Mouse (Mus musculus) yolk sac, embryonic 10.5 days (tissue): ENCODE measurements around the gene Edn1.

Source experiments
- DNase-seq: peaks from one replicate; pipeline ENCODE4 v3.0.0-alpha.2; 2017; ENCODE audit warnings: low spot score

The Edn1 gene

GRCm38 (mm10) chr13:42317808-42318207 lies 16.5 kb downstream of the Edn1 start:
- DNase-seq = no peak

DNA sequence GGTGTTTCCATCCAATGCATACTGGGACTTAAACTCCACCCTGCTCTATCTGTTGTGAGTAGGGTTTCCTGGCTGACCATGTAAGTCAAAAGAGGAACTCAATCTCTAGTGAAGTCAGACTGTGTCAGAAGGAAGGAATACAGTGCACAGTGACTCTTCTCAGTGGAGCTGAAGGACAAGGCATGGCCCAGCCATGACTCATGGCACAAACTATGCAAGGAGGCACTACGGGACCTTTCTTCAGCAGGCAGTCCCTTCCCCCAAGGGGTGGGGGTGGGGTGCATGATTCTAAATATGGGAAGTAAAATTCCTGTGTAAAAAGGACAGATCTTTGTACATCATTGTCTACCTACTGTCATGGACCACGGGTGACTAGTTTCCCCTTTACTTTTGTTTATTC lies 27.3 kb downstream of the Edn1 start:
- DNase-seq = no peak

DNA sequence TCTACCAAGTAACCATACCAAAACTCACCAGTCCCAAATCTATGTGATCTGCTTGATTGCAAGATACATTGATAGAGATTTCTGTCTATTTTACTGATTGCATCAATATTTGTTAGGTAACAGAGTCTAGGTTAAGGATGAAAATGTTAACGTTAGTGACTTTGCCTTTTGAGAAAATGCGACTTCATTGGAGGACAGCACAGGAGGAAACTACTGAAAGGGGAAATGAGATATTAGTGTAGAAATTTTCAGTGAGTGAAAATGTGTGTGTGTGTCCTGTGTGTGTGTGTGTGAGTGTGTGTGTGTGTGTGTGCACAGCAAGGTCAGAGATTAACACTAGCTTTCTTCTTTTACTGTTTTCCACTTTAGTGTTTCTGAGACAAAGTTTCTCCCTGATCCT lies 29.8 kb downstream of the Edn1 start:
- DNase-seq = no peak

- DNase-seq = no peak
Observed at GRCm38 (mm10) chr13:42334981-42335380, 33.7 kb downstream of the Edn1 start.

DNA sequence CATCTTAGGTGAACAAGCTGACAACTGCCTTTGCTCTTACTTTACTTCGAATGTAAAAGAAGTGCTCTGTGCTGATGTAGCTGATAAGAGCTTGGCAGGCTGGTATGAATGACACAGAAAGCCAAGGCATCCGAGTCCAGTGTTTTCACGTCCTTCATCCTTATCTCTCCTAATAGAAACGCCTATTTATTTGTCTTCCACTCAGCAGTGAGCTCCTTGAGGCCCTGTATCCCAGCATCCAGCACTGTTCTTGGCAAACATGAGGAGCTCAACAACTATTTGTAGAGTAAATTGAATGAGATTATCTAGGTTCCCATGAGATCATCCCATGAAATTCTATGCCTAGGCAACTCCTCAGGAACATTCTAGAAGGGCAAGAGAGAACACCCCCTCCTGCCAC lies 35.1 kb downstream of the Edn1 start:
- DNase-seq = no peak

DNA sequence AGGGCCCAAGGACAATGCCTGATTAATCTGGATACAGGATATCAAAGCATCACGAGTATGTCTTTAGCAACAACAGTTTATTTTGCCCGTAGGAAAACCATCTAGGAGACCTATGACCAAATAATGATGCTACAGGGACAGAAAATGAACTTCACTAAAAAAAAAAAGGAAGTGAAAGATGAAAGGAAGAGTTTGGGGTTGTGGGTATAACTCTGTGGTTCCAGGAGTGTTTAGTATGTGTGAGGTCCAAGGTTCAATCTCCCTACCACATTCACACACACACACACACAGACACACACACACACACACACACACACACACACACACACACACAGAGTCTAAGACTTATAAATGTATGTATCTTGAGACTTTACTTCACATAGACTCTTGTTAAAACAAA lies 35.8 kb downstream of the Edn1 start:
- no peak for DNase-seq

- no peak for DNase-seq
Observed at GRCm38 (mm10) chr13:42339466-42339865, 38.2 kb downstream of the Edn1 start.

DNA sequence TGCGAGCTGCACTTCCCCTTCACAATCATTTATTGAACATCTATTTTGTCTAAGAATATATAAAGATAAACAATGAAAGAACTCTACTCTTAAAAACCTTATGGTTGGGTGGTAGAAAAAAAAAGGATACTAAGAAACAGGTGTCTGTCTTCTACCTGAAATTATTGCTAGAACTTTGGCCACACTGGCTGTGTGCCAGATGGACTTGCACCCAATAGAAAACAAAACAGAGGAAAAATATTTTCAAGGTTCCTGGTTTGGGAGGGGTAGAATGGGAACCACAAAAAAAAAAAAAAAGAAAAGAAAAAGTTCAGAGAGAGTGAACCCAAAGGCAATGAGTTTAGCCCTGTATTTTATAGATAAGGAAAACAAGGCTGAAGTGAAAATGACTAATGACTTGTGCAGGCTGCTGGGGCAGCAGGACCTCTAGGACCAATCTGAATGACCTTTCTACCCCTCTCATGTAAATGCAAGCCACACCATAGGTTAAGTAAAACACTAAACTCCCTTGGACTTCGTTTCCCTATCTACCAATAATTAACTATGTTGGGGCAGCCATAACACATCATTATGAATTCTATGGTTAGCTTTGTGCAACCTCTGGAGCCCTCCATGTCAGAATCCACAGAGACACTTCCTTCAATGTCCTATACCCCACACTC lies 40.7 kb downstream of the Edn1 start:
- DNase-seq = peak; percentile 11

DNA sequence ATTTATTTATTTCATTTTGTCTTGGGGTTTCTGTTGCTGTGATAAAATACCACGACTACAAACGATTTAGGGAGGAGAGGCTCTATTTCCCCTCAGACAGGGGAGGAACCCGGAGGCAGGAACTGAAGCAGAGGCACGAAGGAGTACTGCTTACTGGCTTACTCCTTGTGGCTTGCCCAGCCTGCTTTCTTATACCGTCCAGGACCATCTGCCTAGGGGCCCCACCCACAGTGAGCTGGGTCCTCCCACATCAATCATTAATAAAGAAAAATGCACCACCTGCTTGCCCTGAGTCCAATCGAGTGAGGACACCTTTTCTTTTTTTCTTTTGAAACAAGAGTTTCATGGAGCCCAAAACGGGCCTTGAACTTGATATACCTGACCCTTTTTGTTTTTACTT lies 44.2 kb downstream of the Edn1 start:
- peak; percentile 5 for DNase-seq

GRCm38 (mm10) chr13:42346414-42346813 lies 45.1 kb downstream of the Edn1 start:
- peak; percentile 7 for DNase-seq

DNA sequence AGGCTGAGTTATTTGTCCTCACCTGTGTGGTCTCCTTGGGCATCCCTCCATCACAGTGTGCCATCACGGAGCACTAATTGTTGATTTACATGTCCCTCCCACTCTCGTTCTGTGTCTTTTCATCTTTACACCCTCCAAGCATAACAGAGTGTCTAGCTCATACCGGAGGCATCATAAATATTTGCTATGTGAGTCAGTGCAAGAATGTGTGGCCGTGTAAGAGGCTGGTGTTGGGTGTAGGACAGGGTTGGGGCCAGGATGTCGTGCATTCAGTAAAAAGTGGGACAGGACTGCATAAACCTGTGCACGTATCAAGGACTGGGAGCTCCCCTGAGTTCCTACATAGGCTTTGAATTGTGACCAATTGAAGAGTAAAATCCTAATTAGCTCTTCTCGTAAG lies 50.4 kb downstream of the Edn1 start:
- DNase-seq = no peak
